In genomic region chr7:129049726-129050125, GRCm38 (mm10) we compare ENCODE assay signal across 16 mouse cellular contexts.
DNase-seq lines count a peak whose midpoint lies in the region; ATAC-seq and TF ChIP-seq lines count a peak whose summit lies in the region.
"Had no signal": no experiment of that assay in that cellular context is flagged by ENCODE, and none has a peak within 500 bp of the region (broad histone marks: within the 10 kb centered on the region; RNA-seq: fewer than 3 reads in every experiment).

No protein-coding gene starts in this region.

- 71% methylated on average over 4 of the region's 4 CpGs for WGBS in limb, embryonic 14.5 days
- WGBS in limb, embryonic 10.5 days = 95% methylated on average over 4 of the region's 4 CpGs
- WGBS in stomach, postnatal 0 days = 68% methylated on average over 4 of the region's 4 CpGs

- H3K9me3 ChIP-seq in limb, embryonic 14.5 days (ENCODE audit: control insufficient read depth, low read length) = no peaks in the 10 kb centered on the region
- no peaks in the 10 kb centered on the region for H3K9me3 ChIP-seq in limb, embryonic 10.5 days (replicated peaks)
- H3K9me3 ChIP-seq in stomach, postnatal 0 days (ENCODE audit: control insufficient read depth, low read length) = no peaks in the 10 kb centered on the region
- H3K9me3 ChIP-seq: embryonic facial prominence, embryonic 13.5 days; forebrain, embryonic 15.5 days; heart, embryonic 13.5 days; hindbrain, embryonic 12.5 days; limb, embryonic 13.5 days had no signal

- H3K27ac ChIP-seq in limb, embryonic 14.5 days (replicated peaks; ENCODE audit: low read depth, low read length) = no peak overlapping the region
- H3K27ac ChIP-seq in limb, embryonic 10.5 days = no peak overlapping the region
- no peak overlapping the region for H3K27ac ChIP-seq in stomach, postnatal 0 days (replicated peaks)
- H3K27ac ChIP-seq: embryonic facial prominence, embryonic 13.5 days; forebrain, embryonic 15.5 days; heart, embryonic 13.5 days; hindbrain, embryonic 12.5 days; limb, embryonic 13.5 days had no signal

- TF ChIP-seq CTCF in stomach, postnatal 0 days (IDR thresholded peaks at IDR 0.05; ENCODE audit: low read depth) = no peak

- DNase-seq in cerebellum, postnatal 14 days = peak; percentile 47 to 72
- no peak for DNase-seq in cerebellum, postnatal 25 days
- peak; percentile 9 for DNase-seq in limb, embryonic 14.5 days (ENCODE audit: low spot score)
- DNase-seq in limb, embryonic 10.5 days (ENCODE audit: low spot score) = no peak
- DNase-seq in layer of hippocampus, postnatal 25 days (ENCODE audit: extremely low spot score in 1 of 2, low spot score in 1 of 2) = peak; percentile 8 to 9
- peak; percentile 59 to 64 for DNase-seq in right cerebral cortex, postnatal 10 days (ENCODE audit: low spot score in 2 of 2)
- DNase-seq in stomach, postnatal 0 days (ENCODE audit: low spot score) = no peak
- no peak for DNase-seq in heart, adult 11 months
- DNase-seq: cerebellum, adult 2 months; kidney, adult 9 months; thymus, adult 2 months had no signal

- H3K9ac ChIP-seq in limb, embryonic 14.5 days (ENCODE audit: low read depth, low read length, severe bottlenecking) = no peak overlapping the region
- H3K9ac ChIP-seq in stomach, postnatal 0 days (ENCODE audit: low read length) = no peak overlapping the region
- H3K9ac ChIP-seq: embryonic facial prominence, embryonic 13.5 days; forebrain, embryonic 15.5 days; heart, embryonic 13.5 days; hindbrain, embryonic 12.5 days; limb, embryonic 13.5 days had no signal

- H3K4me2 ChIP-seq in limb, embryonic 14.5 days (replicated peaks; ENCODE audit: low read depth, low read length, severe bottlenecking) = no peak overlapping the region
- no peak overlapping the region for H3K4me2 ChIP-seq in stomach, postnatal 0 days (replicated peaks; ENCODE audit: low read depth)
- H3K4me2 ChIP-seq: embryonic facial prominence, embryonic 13.5 days; forebrain, embryonic 15.5 days; heart, embryonic 13.5 days; hindbrain, embryonic 12.5 days; limb, embryonic 13.5 days had no signal

- no peak for ATAC-seq in limb, embryonic 14.5 days (ENCODE audit: low FRiP score, low read depth)
- no peak for ATAC-seq in stomach, postnatal 0 days (ENCODE audit: low FRiP score, low TSS enrichment)
- ATAC-seq: forebrain, embryonic 15.5 days had no signal

- no peak overlapping the region for H3K4me3 ChIP-seq in limb, embryonic 14.5 days (replicated peaks; ENCODE audit: low read length)
- no peak overlapping the region for H3K4me3 ChIP-seq in limb, embryonic 10.5 days
- H3K4me3 ChIP-seq in stomach, postnatal 0 days (ENCODE audit: low read depth, low read length) = no peak overlapping the region
- H3K4me3 ChIP-seq: embryonic facial prominence, embryonic 13.5 days; forebrain, embryonic 15.5 days; heart, embryonic 13.5 days; hindbrain, embryonic 12.5 days; limb, embryonic 13.5 days had no signal

- TF ChIP-seq POLR2A in limb, embryonic 14.5 days (IDR thresholded peaks at IDR 0.05; ENCODE audit: borderline replicate concordance, extremely low read depth, insufficient read depth, insufficient read length) = no peak

- TF ChIP-seq EP300 in stomach, postnatal 0 days (optimal IDR thresholded peaks at IDR 0.05) = no peak

- H3K4me1 ChIP-seq in limb, embryonic 14.5 days (ENCODE audit: control insufficient read depth, insufficient read depth, low read length) = no peaks in the 10 kb centered on the region
- no peaks in the 10 kb centered on the region for H3K4me1 ChIP-seq in limb, embryonic 10.5 days
- no peaks in the 10 kb centered on the region for H3K4me1 ChIP-seq in stomach, postnatal 0 days (replicated peaks; ENCODE audit: control insufficient read depth, insufficient read depth)
- H3K4me1 ChIP-seq: embryonic facial prominence, embryonic 13.5 days; forebrain, embryonic 15.5 days; heart, embryonic 13.5 days; hindbrain, embryonic 12.5 days; limb, embryonic 13.5 days had no signal

- H3K27me3 ChIP-seq in limb, embryonic 14.5 days (ENCODE audit: control insufficient read depth, insufficient read depth, low read length) = no peaks in the 10 kb centered on the region
- H3K27me3 ChIP-seq in limb, embryonic 10.5 days (ENCODE audit: low read depth, poor library complexity, severe bottlenecking) = no peaks in the 10 kb centered on the region
- no peaks in the 10 kb centered on the region for H3K27me3 ChIP-seq in stomach, postnatal 0 days (ENCODE audit: control insufficient read depth, insufficient read depth, low read length)
- H3K27me3 ChIP-seq: embryonic facial prominence, embryonic 13.5 days; forebrain, embryonic 15.5 days; heart, embryonic 13.5 days; hindbrain, embryonic 12.5 days; limb, embryonic 13.5 days had no signal

- no peaks in the 10 kb centered on the region for H3K36me3 ChIP-seq in limb, embryonic 14.5 days (ENCODE audit: control insufficient read depth, insufficient read depth, low read length)
- no peaks in the 10 kb centered on the region for H3K36me3 ChIP-seq in limb, embryonic 10.5 days
- H3K36me3 ChIP-seq in stomach, postnatal 0 days (ENCODE audit: control insufficient read depth, insufficient read depth, low read length) = no peaks in the 10 kb centered on the region
- H3K36me3 ChIP-seq: embryonic facial prominence, embryonic 13.5 days; forebrain, embryonic 15.5 days; heart, embryonic 13.5 days; hindbrain, embryonic 12.5 days; limb, embryonic 13.5 days had no signal

Comparison
In these comparisons a context has a peak if more than half of its experiments do, and no peak if none do; other contexts are left out.
1. DNase-seq: peak in cerebellum, postnatal 14 days (2 of 2), limb, embryonic 14.5 days (single experiment), layer of hippocampus, postnatal 25 days (2 of 2) and right cerebral cortex, postnatal 10 days (2 of 2); none in cerebellum, postnatal 25 days (0 of 2), limb, embryonic 10.5 days (single experiment), stomach, postnatal 0 days (single experiment) and heart, adult 11 months (single experiment).